Mouse (Mus musculus): ENCODE measurements at regions not wholly inside any gene's neighbourhood (a gene's known extent, or its start where the extent isn't known, plus 50 kb on each side); places are given as distances from the start of the nearest gene placed in this dataset.

- DNase-seq (ENCODE audit: low read depth): no peak
These were observed 200.8 kb upstream of the Slc39a10 start for GRCm38 (mm10) chr1:47093289-47093947.

- DNase-seq (ENCODE audit: low read depth): no peak
These were observed 183.8 kb upstream of the Slc39a10 start for GRCm38 (mm10) chr1:47076423-47076822.

- DNase-seq (ENCODE audit: low read depth): no peak
These were observed 165.5 kb upstream of the Slc39a10 start for GRCm38 (mm10) chr1:47058149-47058548.

- no peak for DNase-seq (ENCODE audit: low read depth)
These were observed 164.7 kb upstream of the Slc39a10 start for GRCm38 (mm10) chr1:47057344-47057743.

- no peak for DNase-seq (ENCODE audit: low read depth)
These were observed 158.5 kb upstream of the Slc39a10 start for GRCm38 (mm10) chr1:47051109-47051508.

- DNase-seq (ENCODE audit: low read depth): no peak
These were observed 157.8 kb upstream of the Slc39a10 start for GRCm38 (mm10) chr1:47050492-47050891.

- no peak for DNase-seq (ENCODE audit: low read depth)
These were observed 144.9 kb upstream of the Slc39a10 start for GRCm38 (mm10) chr1:47037576-47037975.

GRCm38 (mm10) chr1:47019356-47019755, 126.7 kb upstream of the Slc39a10 start:
- no peak for DNase-seq (ENCODE audit: low read depth)

- DNase-seq (ENCODE audit: low read depth): no peak
These were observed 121.9 kb upstream of the Slc39a10 start for GRCm38 (mm10) chr1:47014526-47014925.

- no peak for DNase-seq (ENCODE audit: low read depth)
These were observed 111.1 kb upstream of the Slc39a10 start for GRCm38 (mm10) chr1:47003746-47004145.

- DNase-seq (ENCODE audit: low read depth): no peak
These were observed 106.7 kb upstream of the Slc39a10 start for GRCm38 (mm10) chr1:46999337-46999736.

- no peak for DNase-seq (ENCODE audit: low read depth)
These were observed 93.3 kb upstream of the Slc39a10 start for GRCm38 (mm10) chr1:46985978-46986377.

GRCm38 (mm10) chr1:46983093-46983492, 90.4 kb upstream of the Slc39a10 start:
- DNase-seq (ENCODE audit: low read depth): no peak

GRCm38 (mm10) chr1:46970470-46970869, 77.8 kb upstream of the Slc39a10 start:
- peak; percentile 51 for DNase-seq (ENCODE audit: low read depth)

GRCm38 (mm10) chr1:46968361-46968760, 75.7 kb upstream of the Slc39a10 start:
- DNase-seq (ENCODE audit: low read depth): no peak

- DNase-seq (ENCODE audit: low read depth): no peak
These were observed 74.2 kb upstream of the Slc39a10 start for GRCm38 (mm10) chr1:46966917-46967266.

- DNase-seq (ENCODE audit: low read depth): no peak
These were observed 73.6 kb upstream of the Slc39a10 start for GRCm38 (mm10) chr1:46965996-46966916.

GRCm38 (mm10) chr1:46963973-46964727, 71.5 kb upstream of the Slc39a10 start:
- no peak for DNase-seq (ENCODE audit: low read depth)
